Mouse (Mus musculus) liver, adult 2 months (tissue): ENCODE measurements around the gene Dgke. TPM values are rescaled to one million over a fixed set of nuclear protein-coding genes. Genes with fewer than 3 reads are reported as not detected.

Experiments used
- DNase-seq: peaks from one replicate; pipeline ENCODE4 v3.0.0-alpha.2; 2011; ENCODE audit warnings: low read depth, low spot score; ENCODE audit errors: extremely low read depth
- H3K27ac ChIP-seq: fragments of 200-500 bp; replicated peaks from 2 replicates; pipeline ENCODE4 v1.5.1; 2012; ENCODE audit warnings: low read depth, mild to moderate bottlenecking, control low read depth, inconsistent platforms, low read length; ENCODE audit not compliant: insufficient read depth
- H3K27me3 ChIP-seq: fragments of 200-500 bp; 2 replicates; pipeline ENCODE4 v1.6.1; 2012; ENCODE audit warnings: mild to moderate bottlenecking, moderate library complexity, low read length, inconsistent platforms; ENCODE audit not compliant: control insufficient read depth, insufficient read depth
- H3K36me3 ChIP-seq: fragments of 200-500 bp; 2 replicates; pipeline ENCODE4 v1.6.1; 2012; ENCODE audit warnings: low read length, inconsistent platforms; ENCODE audit not compliant: control insufficient read depth, insufficient read depth
- H3K4me1 ChIP-seq: fragments of 200-500 bp; 2 replicates; pipeline ENCODE4 v1.6.1; 2011; ENCODE audit warnings: low read length; ENCODE audit not compliant: control insufficient read depth, insufficient read depth
- H3K4me3 ChIP-seq: fragments of 200-500 bp; 2 replicates; pipeline ENCODE4 v1.5.1; 2011; ENCODE audit warnings: low read depth, mild to moderate bottlenecking, control low read depth, low read length, moderate library complexity; ENCODE audit not compliant: insufficient read depth
- H3K79me2 ChIP-seq: fragments of 200-500 bp; 2 replicates; pipeline ENCODE4 v1.6.1; 2012; ENCODE audit warnings: inconsistent platforms, mild to moderate bottlenecking, low read length, moderate library complexity; ENCODE audit not compliant: control insufficient read depth, insufficient read depth
- H3K9ac ChIP-seq: fragments of 200-500 bp; 2 replicates; pipeline ENCODE4 v1.6.1; 2012; ENCODE audit warnings: low read depth, mild to moderate bottlenecking, control low read depth, inconsistent platforms, low read length
- CTCF ChIP-seq: fragments of 200-500 bp; IDR thresholded peaks from 2 replicates; pipeline ENCODE4 v1.5.1; 2011; ENCODE audit warnings: low read depth, low read length, control low read depth
- POLR2A ChIP-seq: fragments of 200-500 bp; IDR thresholded peaks from 2 replicates; pipeline ENCODE4 v1.6.1; 2011; ENCODE audit warnings: low read length, control low read depth; ENCODE audit not compliant: insufficient read depth; ENCODE audit errors: extremely low read depth
- WGBS: fragments of 180-500 bp; shearing (Covaris S2); methylation state at CpG from one replicate; pipeline ENCODE4 v1.1.7; 2018; 5-methylcytosine and 5-hydroxymethylcytosine counted together
- polyA plus RNA-seq: library from polyadenylated mRNA; depleted of rRNA; stranded (reverse); fragments of >200 nt; gene quantifications from 2 replicates; pipeline ENCODE4 v1.2.3, GENCODE M21; 2012
- total RNA-seq: library from RNA; depleted of rRNA; stranded (reverse); fragments of >200 nt; gene quantifications from 2 replicates; pipeline ENCODE4 v1.2.3, GENCODE M21; 2014

Gene Dgke
- total and polyA plus RNA-seq, 2 experiments: 0.69 to 0.74 TPM

GRCm38 (mm10) chr11:89003726-89004125 lies 62.9 kb downstream of the Dgke start:
- WGBS: 13% methylated on average over 4 of the region's 4 CpGs
- peaks cover 39% of the 10 kb centered on the region for H3K4me1 ChIP-seq
- no peak overlapping the region for H3K4me3 ChIP-seq
- TF ChIP-seq CTCF: no peak
- no peak for TF ChIP-seq POLR2A
- peaks cover 21% of the 10 kb centered on the region for H3K36me3 ChIP-seq
- peak; percentile 49 for DNase-seq
- peak overlapping the region; percentile 59 for H3K9ac ChIP-seq
- H3K27me3 ChIP-seq: no peaks in the 10 kb centered on the region
- peaks cover 39% of the 10 kb centered on the region for H3K79me2 ChIP-seq
- peak overlapping the region; percentile 82 for H3K27ac ChIP-seq

- TF ChIP-seq POLR2A (no peak), CTCF (no peak)
- DNase-seq: peak; percentile 98
- Histone ChIP-seq H3K27me3 (no peaks in the 10 kb centered on the region), H3K4me1 (peaks cover 34% of the 10 kb centered on the region), H3K27ac (peak overlapping the region; percentile 91), H3K79me2 (peaks cover 34% of the 10 kb centered on the region), H3K9ac (peak overlapping the region; percentile 77), H3K36me3 (peaks cover 18% of the 10 kb centered on the region), H3K4me3 (peak overlapping the region; percentile 37; the same call in 1 of the 2 replicates)
- under 1% methylated on average over 6 of the region's 6 CpGs for WGBS
These were observed 63.6 kb downstream of the Dgke start for GRCm38 (mm10) chr11:89003078-89003477.

GRCm38 (mm10) chr11:89002621-89003020 lies 64.0 kb downstream of the Dgke start:
- peak overlapping the region; percentile 77 for H3K9ac ChIP-seq
- no peaks in the 10 kb centered on the region for H3K27me3 ChIP-seq
- H3K27ac ChIP-seq: peak overlapping the region; percentile 91
- under 1% methylated on average over 5 of the region's 5 CpGs for WGBS
- H3K36me3 ChIP-seq: peaks cover 18% of the 10 kb centered on the region
- no peak for TF ChIP-seq CTCF
- no peak for TF ChIP-seq POLR2A
- peaks cover 34% of the 10 kb centered on the region for H3K79me2 ChIP-seq
- peaks cover 32% of the 10 kb centered on the region for H3K4me1 ChIP-seq
- H3K4me3 ChIP-seq: peak overlapping the region; percentile 37
- peak; percentile 69 for DNase-seq

GRCm38 (mm10) chr11:89002068-89002467 lies 64.6 kb downstream of the Dgke start:
- H3K4me3 ChIP-seq: peak overlapping the region; percentile 37
- 10% methylated on average over 5 of the region's 5 CpGs for WGBS
- H3K4me1 ChIP-seq: peaks cover 29% of the 10 kb centered on the region
- peak; percentile 62 for DNase-seq
- H3K79me2 ChIP-seq: peaks cover 34% of the 10 kb centered on the region
- H3K9ac ChIP-seq: peak overlapping the region; percentile 77
- TF ChIP-seq POLR2A: no peak
- TF ChIP-seq CTCF: no peak
- H3K27me3 ChIP-seq: no peaks in the 10 kb centered on the region
- peaks cover 17% of the 10 kb centered on the region for H3K36me3 ChIP-seq
- H3K27ac ChIP-seq: peak overlapping the region; percentile 91

- peak overlapping the region; percentile 72 for H3K4me3 ChIP-seq
- H3K9ac ChIP-seq: peak overlapping the region; percentile 75
- no peaks in the 10 kb centered on the region for H3K27me3 ChIP-seq
- TF ChIP-seq POLR2A (no peak), CTCF (no peak)
- DNase-seq: no peak
- H3K4me1 ChIP-seq: peaks cover 29% of the 10 kb centered on the region
- H3K27ac ChIP-seq: peak overlapping the region; percentile 75
- peaks cover 34% of the 10 kb centered on the region for H3K79me2 ChIP-seq
- peaks cover 16% of the 10 kb centered on the region for H3K36me3 ChIP-seq
- 31% methylated on average over 7 of the region's 7 CpGs for WGBS
These were observed 65.1 kb downstream of the Dgke start for GRCm38 (mm10) chr11:89001569-89001968.

GRCm38 (mm10) chr11:89000527-89000819 lies 66.2 kb downstream of the Dgke start:
- Histone ChIP-seq H3K9ac (peak overlapping the region; percentile 94), H3K79me2 (peaks cover 33% of the 10 kb centered on the region), H3K36me3 (peaks cover 5% of the 10 kb centered on the region; the same call in 1 of the 2 replicates), H3K27me3 (no peaks in the 10 kb centered on the region), H3K4me3 (peak overlapping the region; percentile 72), H3K27ac (peak overlapping the region; percentile 75), H3K4me1 (peaks cover 26% of the 10 kb centered on the region)
- no peak for TF ChIP-seq POLR2A
- no peak for TF ChIP-seq CTCF
- DNase-seq: no peak
